Mouse (Mus musculus) myocyte (in vitro differentiated cells): ENCODE measurements around the gene Dixdc1.

ENCODE experiments used
- CEBPB ChIP-seq: IDR thresholded peaks from 2 replicates; pipeline ENCODE4 v1.6.1; 2011; ENCODE audit warnings: mild to moderate bottlenecking, moderate library complexity; ENCODE audit not compliant: poor library complexity, insufficient read depth, severe bottlenecking
- E2F4 ChIP-seq: IDR thresholded peaks from one replicate; pipeline ENCODE4 v1.6.1; 2011; ENCODE audit warnings: mild to moderate bottlenecking, control low read depth, moderate library complexity; ENCODE audit not compliant: insufficient read depth
- MAX ChIP-seq: IDR thresholded peaks from one replicate; pipeline ENCODE4 v1.6.1; 2011; ENCODE audit warnings: low read depth, mild to moderate bottlenecking, control low read depth
- MYOD1 ChIP-seq, 3 experiments: IDR thresholded peaks; one replicate each; pipeline ENCODE4 v1.6.1; 2011; ENCODE audit warnings: control low read depth in 2 of 3, low read depth in 2 of 3, mild to moderate bottlenecking in 2 of 3, moderate library complexity in 1 of 3; ENCODE audit not compliant: insufficient read length in 2 of 3, control insufficient read depth in 1 of 3
- MYOG ChIP-seq, 3 experiments: IDR thresholded peaks; one replicate each; pipeline ENCODE4 v1.6.1; 2011; ENCODE audit warnings: control low read depth in 2 of 3, low read depth in 2 of 3, mild to moderate bottlenecking in 2 of 3; ENCODE audit not compliant: insufficient read length in 2 of 3, control insufficient read depth in 1 of 3, insufficient read depth in 1 of 3
- POLR2A ChIP-seq: IDR thresholded peaks from one replicate; pipeline ENCODE4 v1.6.1; 2011; ENCODE audit warnings: low read depth, mild to moderate bottlenecking, control low read depth, moderate library complexity; ENCODE audit not compliant: insufficient read length
- POLR2AphosphoS2 ChIP-seq: IDR thresholded peaks from one replicate; pipeline ENCODE4 v1.6.1; 2011; ENCODE audit warnings: low read depth, control low read depth; ENCODE audit not compliant: insufficient read length
- REST ChIP-seq: IDR thresholded peaks from one replicate; pipeline ENCODE4 v1.6.1; 2011; ENCODE audit warnings: mild to moderate bottlenecking, control low read depth, moderate library complexity; ENCODE audit not compliant: insufficient read depth, insufficient read length
- SRF ChIP-seq: IDR thresholded peaks from one replicate; pipeline ENCODE4 v1.6.1; 2011; ENCODE audit warnings: low read depth; ENCODE audit not compliant: control insufficient read depth, insufficient read length
- TCF12 ChIP-seq: IDR thresholded peaks from one replicate; pipeline ENCODE4 v1.6.1; 2011; ENCODE audit warnings: mild to moderate bottlenecking, control low read depth; ENCODE audit not compliant: poor library complexity, insufficient read depth, severe bottlenecking
- USF1 ChIP-seq: IDR thresholded peaks from one replicate; pipeline ENCODE4 v1.6.1; 2011; ENCODE audit warnings: low read depth, mild to moderate bottlenecking, control low read depth, moderate library complexity

DNA sequence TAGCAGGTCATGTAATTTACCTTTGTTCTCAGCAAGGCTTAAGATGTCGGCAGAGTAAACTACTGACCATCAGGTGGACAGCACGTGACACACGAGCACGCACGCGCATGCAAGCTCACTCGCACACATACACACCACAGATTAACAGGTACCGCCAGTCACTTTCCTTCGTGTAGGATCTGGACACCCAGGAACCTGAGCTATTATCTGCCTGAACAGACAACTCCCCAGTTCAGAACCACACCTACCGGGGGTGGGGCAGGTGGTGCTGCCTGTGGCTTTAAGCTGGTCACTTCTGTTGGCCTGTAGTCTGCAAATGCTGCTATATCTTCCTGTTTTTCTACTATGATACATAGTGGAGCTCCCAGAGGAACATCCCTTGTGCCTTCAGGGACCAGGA is 88.8 kb downstream of the Dixdc1 start:
- TF ChIP-seq E2F4 = no peak
- TF ChIP-seq MYOD1 (IDR thresholded peaks at IDR 0.05; ENCODE audit: control insufficient read depth in 1 of 3, insufficient read length in 2 of 3, low read depth in 2 of 3) = no peak
- no peak for TF ChIP-seq SRF
- TF ChIP-seq TCF12 = no peak
- TF ChIP-seq POLR2A = no peak
- TF ChIP-seq MAX = no peak
- no peak for TF ChIP-seq MYOG (IDR thresholded peaks at IDR 0.05; ENCODE audit: control insufficient read depth in 1 of 3, insufficient read depth in 1 of 3, insufficient read length in 2 of 3, low read depth in 2 of 3)
- TF ChIP-seq CEBPB = no peak
- no peak for TF ChIP-seq POLR2AphosphoS2
- no peak for TF ChIP-seq USF1
- no peak for TF ChIP-seq REST
